In genomic region chr6:134297884-134298619, GRCm38 (mm10) we compare ENCODE assay signal across 10 mouse cellular contexts.
DNase-seq lines count a peak whose midpoint lies in the region; ATAC-seq and TF ChIP-seq lines count a peak whose summit lies in the region.
"Had no signal": no experiment of that assay in that cellular context is flagged by ENCODE, and none has a peak within 500 bp of the region (broad histone marks: within the 10 kb centered on the region; RNA-seq: fewer than 3 reads in every experiment).

No protein-coding gene starts in this region.

- no peak for TF ChIP-seq EP300 in MEL (IDR thresholded peaks at IDR 0.05; ENCODE audit: low read depth in 1 of 2, low read length in 2 of 2)

- no peak for DNase-seq in layer of hippocampus, adult 2 months (ENCODE audit: low spot score in 2 of 2)
- no peak for DNase-seq in layer of hippocampus, postnatal 10 days (ENCODE audit: low spot score in 2 of 2)
- DNase-seq in MEL (ENCODE audit: low read depth, low spot score), result peak; percentile 38
- peak; percentile 49 to 67 for DNase-seq in adrenal gland, postnatal 36 days
- no peak for DNase-seq in left cerebral cortex, adult 9 months (ENCODE audit: low spot score in 2 of 2)
- DNase-seq in ovary, postnatal 14 days (ENCODE audit: low spot score), result no peak

- no peak overlapping the region for H3K27ac ChIP-seq in layer of hippocampus, adult 2 months
- H3K27ac ChIP-seq in MEL (ENCODE audit: control insufficient read depth, low read depth, low read length), result no peak overlapping the region
- H3K27ac ChIP-seq: embryonic facial prominence, embryonic 12.5 days had no signal

- H3K27me3 ChIP-seq in C2C12 (ENCODE audit: control insufficient read depth, insufficient read depth, insufficient read length), result no peaks in the 10 kb centered on the region
- peaks cover 1 to 14% of the 10 kb centered on the region in 2 experiments for H3K27me3 ChIP-seq in MEL (ENCODE audit: control insufficient read depth in 1 of 2, insufficient read depth in 2 of 2, low read length in 2 of 2)
- H3K27me3 ChIP-seq: embryonic facial prominence, embryonic 12.5 days had no signal

- H3K9ac ChIP-seq in MEL (ENCODE audit: control insufficient read depth, low read depth, low read length, poor library complexity, severe bottlenecking), result no peak overlapping the region
- H3K9ac ChIP-seq: embryonic facial prominence, embryonic 12.5 days had no signal

- no peaks in the 10 kb centered on the region for H3K9me3 ChIP-seq in MEL (replicated peaks; ENCODE audit: insufficient read depth, low read length)
- H3K9me3 ChIP-seq: embryonic facial prominence, embryonic 12.5 days; G1E had no signal

- TF ChIP-seq RAD21 in MEL (IDR thresholded peaks at IDR 0.05; ENCODE audit: low read depth, low read length), result peak; percentile 14

- H3K79me2 ChIP-seq in C2C12 (ENCODE audit: control insufficient read depth, insufficient read depth), result no peaks in the 10 kb centered on the region
- no peaks in the 10 kb centered on the region for H3K79me2 ChIP-seq in MEL (ENCODE audit: control insufficient read depth, insufficient read depth, low read length, poor library complexity)

- no peak overlapping the region for H3ac ChIP-seq in C2C12 (ENCODE audit: control insufficient read depth, insufficient read length, low read depth)

- no peak overlapping the region for H3K4me3 ChIP-seq in layer of hippocampus, adult 2 months
- H3K4me3 ChIP-seq in C2C12 (ENCODE audit: insufficient read depth, poor library complexity, severe bottlenecking), result no peak overlapping the region
- no peak overlapping the region for H3K4me3 ChIP-seq in MEL (ENCODE audit: control insufficient read depth in 1 of 2, insufficient read depth in 1 of 2, low read depth in 2 of 2, low read length in 2 of 2)
- H3K4me3 ChIP-seq: embryonic facial prominence, embryonic 12.5 days had no signal

- H3K4me1 ChIP-seq in MEL (ENCODE audit: control insufficient read depth in 1 of 2, insufficient read depth in 2 of 2, low read length in 2 of 2), result peaks cover 0 to 6% of the 10 kb centered on the region in 2 experiments; a peak in 1 of 4 replicates
- H3K4me1 ChIP-seq: embryonic facial prominence, embryonic 12.5 days had no signal

- no peaks in the 10 kb centered on the region for H3K79me3 ChIP-seq in C2C12 (ENCODE audit: low read depth)

- no peak for TF ChIP-seq POLR2A in MEL (IDR thresholded peaks at IDR 0.05; ENCODE audit: control insufficient read depth in 1 of 2, insufficient read depth in 1 of 2, low read depth in 1 of 2, low read length in 2 of 2, poor library complexity in 1 of 2)

- peak; percentile 44 for TF ChIP-seq CTCF in layer of hippocampus, adult 2 months (conservative IDR thresholded peaks at IDR 0.05)
- TF ChIP-seq CTCF in C2C12 (IDR thresholded peaks at IDR 0.05; ENCODE audit: control insufficient read depth, insufficient read depth, insufficient read length), result no peak
- TF ChIP-seq CTCF in MEL (IDR thresholded peaks at IDR 0.05 in 2 of 3, conservative IDR thresholded peaks at IDR 0.05 in 1 of 3; ENCODE audit: control insufficient read depth in 1 of 3, insufficient read depth in 1 of 3, low read depth in 2 of 3, low read length in 3 of 3, poor library complexity in 1 of 3, severe bottlenecking in 1 of 3), result peak; percentile 36 to 57 (median 47)

- no peak for ATAC-seq in frontal cortex, adult (ENCODE audit: low TSS enrichment)

- no peaks in the 10 kb centered on the region for H3K36me3 ChIP-seq in C2C12 (ENCODE audit: control insufficient read depth, insufficient read depth)
- no peaks in the 10 kb centered on the region; a peak in 1 of 4 replicates for H3K36me3 ChIP-seq in MEL (ENCODE audit: control insufficient read depth in 1 of 2, insufficient read depth in 2 of 2, low read length in 2 of 2)
- H3K36me3 ChIP-seq: embryonic facial prominence, embryonic 12.5 days; G1E had no signal

TF ChIP-seq in C2C12, 6 proteins besides CTCF, POLR2A, EP300 and RAD21:
- TF ChIP-seq MYOD1 (IDR thresholded peaks at IDR 0.05; ENCODE audit: control insufficient read depth, insufficient read length, low read depth) (peak; percentile 53), USF1 (IDR thresholded peaks at IDR 0.05; ENCODE audit: low read depth) (no peak), CEBPB (IDR thresholded peaks at IDR 0.05; ENCODE audit: low read depth) (no peak), FOSL1 (IDR thresholded peaks at IDR 0.05; ENCODE audit: insufficient read depth, low read length, poor library complexity, severe bottlenecking) (no peak), MYOG (IDR thresholded peaks at IDR 0.05; ENCODE audit: control insufficient read depth, extremely low read depth, insufficient read length) (no peak)

TF ChIP-seq in MEL, 35 proteins besides CTCF, POLR2A, EP300 and RAD21:
- TF ChIP-seq USF1 (IDR thresholded peaks at IDR 0.05; ENCODE audit: low read depth, low read length), result no peak
- TF ChIP-seq GATA1 (IDR thresholded peaks at IDR 0.05; ENCODE audit: low read depth, low read length), result peak; percentile 10; the same call in 1 of the 2 replicates
- TF ChIP-seq ZC3H11A (IDR thresholded peaks at IDR 0.05; ENCODE audit: low read depth, low read length), result peak; percentile 42
- peak; percentile 61 for TF ChIP-seq SMC3 (IDR thresholded peaks at IDR 0.05; ENCODE audit: low read depth, low read length)

Comparison
In these comparisons a context has a peak if more than half of its experiments do, and no peak if none do; other contexts are left out.
1. DNase-seq: peak in MEL (single experiment) and adrenal gland, postnatal 36 days (2 of 2); none in layer of hippocampus, adult 2 months (0 of 2), layer of hippocampus, postnatal 10 days (0 of 2), left cerebral cortex, adult 9 months (0 of 2) and ovary, postnatal 14 days (single experiment).